Mouse (Mus musculus) heart, embryonic 16.5 days (tissue): ENCODE data around the gene Heatr6. TPM values are rescaled to one million over a fixed set of nuclear protein-coding genes. Genes with fewer than 3 reads are reported as not detected.

Source experiments
- ATAC-seq: fragments of 200-750 bp; cut with Nextera tagmentation; replicated peaks from 2 replicates; pipeline ENCODE4 v1.8.0; 2017; ENCODE audit warnings: moderate number of reproducible peaks; ENCODE audit not compliant: insufficient read depth, low FRiP score; ENCODE audit errors: extremely low read depth
- H3K27ac ChIP-seq: fragments of 300-500 bp; sonication (generic); 2 replicates; pipeline ENCODE4 v1.5.1; 2014; ENCODE audit warnings: mild to moderate bottlenecking, low read length, control low read depth, moderate library complexity
- H3K27me3 ChIP-seq: fragments of 300-500 bp; sonication (generic); 2 replicates; pipeline ENCODE4 v1.6.1; 2014; ENCODE audit warnings: low read length, mixed read lengths; ENCODE audit not compliant: control insufficient read depth, insufficient read depth
- H3K36me3 ChIP-seq: fragments of 300-500 bp; sonication (generic); 2 replicates; pipeline ENCODE4 v1.6.1; 2014; ENCODE audit not compliant: control insufficient read depth, insufficient read depth
- H3K4me1 ChIP-seq: fragments of 300-500 bp; sonication (generic); 2 replicates; pipeline ENCODE4 v1.6.1; 2014; ENCODE audit warnings: low read length, mixed read lengths; ENCODE audit not compliant: control insufficient read depth, insufficient read depth
- H3K4me2 ChIP-seq: fragments of 300-500 bp; sonication (generic); 2 replicates; pipeline ENCODE4 v1.6.1; 2014; ENCODE audit warnings: low read depth, mild to moderate bottlenecking, control low read depth, low read length
- H3K4me3 ChIP-seq: fragments of 300-500 bp; sonication (generic); 2 replicates; pipeline ENCODE4 v1.5.1; 2014; ENCODE audit warnings: mild to moderate bottlenecking, control low read depth, low read length
- H3K9ac ChIP-seq: fragments of 300-500 bp; sonication (generic); 2 replicates; pipeline ENCODE4 v1.6.1; 2014; ENCODE audit warnings: low read length, control low read depth
- H3K9me3 ChIP-seq: fragments of 300-500 bp; sonication (generic); replicated peaks from 2 replicates; pipeline ENCODE4 v1.6.1; 2016; ENCODE audit warnings: low read length; ENCODE audit not compliant: control insufficient read depth
- WGBS: fragments of 180-500 bp; shearing (Covaris S2); extraction: QIAGEN DNeasy Blood & Tissue Kit; methylation state at CpG from one replicate; pipeline ENCODE4 v1.1.7; 2014; 5-methylcytosine and 5-hydroxymethylcytosine counted together
- polyA plus RNA-seq: library from polyadenylated mRNA; unstranded; fragments of >200 nt; fragmentation: Nextera tagmentation; extraction: Ambion mirVana; gene quantifications from 2 replicates; pipeline ENCODE4 v1.2.1, GENCODE M21; 2015

The Heatr6 gene
- polyA plus RNA-seq, 1 experiment from 2014 or later = 13.8 TPM

GRCm38 (mm10) chr11:83743525-83743924 is 10.0 kb upstream of the Heatr6 start:
- H3K9me3 ChIP-seq = no peaks in the 10 kb centered on the region
- H3K4me1 ChIP-seq = no peaks in the 10 kb centered on the region
- H3K9ac ChIP-seq = no peak overlapping the region
- H3K27ac ChIP-seq = no peak overlapping the region
- 71% methylated on average over 3 of the region's 3 CpGs for WGBS
- H3K36me3 ChIP-seq = no peaks in the 10 kb centered on the region
- H3K4me2 ChIP-seq = no peak overlapping the region
- peaks cover 23% of the 10 kb centered on the region for H3K27me3 ChIP-seq
- H3K4me3 ChIP-seq = no peak overlapping the region
- no peak for ATAC-seq

DNA sequence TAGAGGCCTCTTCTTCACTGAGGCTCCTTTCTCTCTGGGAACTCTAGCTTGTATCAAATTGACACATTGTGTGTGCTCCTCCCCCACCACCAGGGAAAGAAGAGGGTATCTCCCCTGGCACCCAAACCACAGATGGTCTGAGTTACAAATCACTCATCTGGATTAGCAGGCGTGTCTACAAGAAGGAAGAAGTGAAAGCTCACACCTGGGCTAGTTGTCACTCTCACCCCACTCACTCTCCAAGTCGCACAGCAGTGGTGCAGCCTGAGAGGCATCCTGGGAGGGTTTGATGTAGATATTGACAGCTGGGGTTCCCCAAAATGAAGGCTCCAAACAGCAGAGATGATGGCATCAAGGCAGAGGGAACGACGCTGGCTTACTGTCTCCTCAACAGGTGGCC is 7.3 kb upstream of the Heatr6 start:
- WGBS = 50% methylated on average over 4 of the region's 4 CpGs
- ATAC-seq = no peak

GRCm38 (mm10) chr11:83746681-83747080 is 6.8 kb upstream of the Heatr6 start, which contains the start of gene Wfdc21:
Gene Wfdc21 (plus strand): TSS chr11:83746940.
- Histone ChIP-seq H3K4me3 (no peak within 1 kb of the TSS), H3K27ac (no peak within 1 kb of the TSS), H3K9ac (no peak within 1 kb of the TSS), H3K4me1 (no peaks in the 10 kb centered on the region), H3K36me3 (no peaks in the 10 kb centered on the region), H3K9me3 (no peaks in the 10 kb centered on the region), H3K4me2 (no peak within 1 kb of the TSS), H3K27me3 (peaks cover 29% of the 10 kb centered on the region)
- 52% methylated on average over 5 of the region's 5 CpGs for WGBS
- no peak for ATAC-seq

More for the DNA sequence above, 7.3 kb upstream of the Heatr6 start:
- Histone ChIP-seq H3K4me1 (no peaks in the 10 kb centered on the region), H3K4me3 (no peak overlapping the region), H3K36me3 (no peaks in the 10 kb centered on the region), H3K4me2 (no peak overlapping the region), H3K9me3 (no peaks in the 10 kb centered on the region), H3K27me3 (peaks cover 27% of the 10 kb centered on the region), H3K27ac (no peak overlapping the region), H3K9ac (no peak overlapping the region)

DNA sequence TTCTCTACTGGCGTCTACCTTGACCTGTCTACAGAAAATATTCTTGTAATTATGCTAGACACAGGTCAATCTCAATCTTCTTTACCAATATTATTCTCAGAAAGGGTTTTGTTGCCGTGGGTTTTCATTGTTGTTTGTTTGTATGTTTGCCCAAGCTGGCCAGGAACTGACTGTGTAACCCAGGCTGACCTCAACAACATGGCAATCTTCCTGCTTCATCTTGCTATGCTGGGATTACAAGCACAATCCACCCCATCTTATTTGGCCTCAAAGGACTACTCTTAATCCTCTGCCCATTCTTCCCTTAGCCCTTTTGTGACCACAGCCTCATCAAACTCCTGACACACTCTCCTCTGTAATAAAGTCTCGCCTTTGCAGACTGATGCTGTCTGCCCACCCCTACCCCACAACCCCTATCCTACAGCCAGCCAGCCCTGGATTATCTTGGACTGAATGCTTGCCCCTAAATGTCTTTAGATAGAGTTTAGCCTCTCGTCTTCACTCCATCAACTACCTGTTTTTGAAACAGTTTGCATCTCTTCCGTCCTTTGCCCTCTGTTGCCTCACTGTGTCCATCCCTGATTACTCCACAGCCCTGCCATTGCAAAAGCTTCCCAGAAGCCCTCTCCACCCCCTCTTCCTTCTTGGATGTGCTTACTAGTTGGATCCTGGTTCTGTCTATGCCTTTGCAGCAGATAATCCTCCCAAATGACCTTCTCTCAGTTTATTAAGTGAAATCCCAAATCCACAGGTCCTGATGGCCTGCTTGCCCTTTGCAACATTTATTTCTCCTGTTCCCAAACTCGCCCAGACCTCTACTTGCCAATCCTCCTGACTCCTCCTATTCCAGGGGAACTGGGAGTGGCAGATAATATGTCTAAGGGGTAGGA is 5.9 kb upstream of the Heatr6 start:
- H3K9ac ChIP-seq = no peak overlapping the region
- no peak overlapping the region for H3K4me3 ChIP-seq
- no peaks in the 10 kb centered on the region; the same call in 1 of the 2 replicates for H3K9me3 ChIP-seq
- H3K36me3 ChIP-seq = no peaks in the 10 kb centered on the region
- WGBS = 60% methylated on average over 6 of the region's 6 CpGs
- H3K27ac ChIP-seq = no peak overlapping the region
- no peak overlapping the region for H3K4me2 ChIP-seq
- ATAC-seq = no peak
- H3K27me3 ChIP-seq = peaks cover 30% of the 10 kb centered on the region
- no peaks in the 10 kb centered on the region for H3K4me1 ChIP-seq

- Histone ChIP-seq H3K36me3 (peaks cover 28% of the 10 kb centered on the region), H3K27ac (peak overlapping the region; percentile 82), H3K9me3 (no peaks in the 10 kb centered on the region; the same call in 1 of the 2 replicates), H3K27me3 (peaks cover 13% of the 10 kb centered on the region), H3K9ac (peak overlapping the region; percentile 92), H3K4me3 (peak overlapping the region; percentile 97), H3K4me1 (peaks cover 8% of the 10 kb centered on the region), H3K4me2 (peak overlapping the region; percentile 88)
- 8% methylated on average over 8 of the region's 8 CpGs for WGBS
- no peak for ATAC-seq
Measured at GRCm38 (mm10) chr11:83754227-83754626, 731 bp downstream of the Heatr6 start.

DNA sequence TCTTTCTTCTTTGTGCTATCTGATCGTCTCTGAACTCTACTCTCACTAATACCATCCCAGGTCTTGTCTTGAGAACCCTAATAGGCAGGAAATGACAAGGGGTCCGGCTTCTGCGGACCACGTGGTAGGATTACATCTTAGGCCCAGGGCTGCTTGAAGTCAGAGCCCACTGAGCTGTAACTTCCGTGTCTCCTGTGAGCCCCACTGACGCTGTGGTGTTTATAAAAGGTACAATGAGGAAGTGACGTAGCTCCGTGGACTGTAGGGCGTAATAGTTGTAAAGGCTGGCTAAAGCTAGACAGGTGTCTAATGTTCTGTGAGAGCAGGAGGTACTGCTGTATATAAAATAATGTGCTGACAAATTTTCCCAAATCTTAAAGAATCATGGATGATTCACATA is 13.8 kb downstream of the Heatr6 start:
- no peak overlapping the region for H3K9ac ChIP-seq
- no peak overlapping the region for H3K4me3 ChIP-seq
- H3K36me3 ChIP-seq = peaks cover 60% of the 10 kb centered on the region
- no peaks in the 10 kb centered on the region for H3K27me3 ChIP-seq
- no peaks in the 10 kb centered on the region; the same call in 1 of the 2 replicates for H3K9me3 ChIP-seq
- H3K27ac ChIP-seq = no peak overlapping the region
- H3K4me2 ChIP-seq = no peak overlapping the region
- no peaks in the 10 kb centered on the region for H3K4me1 ChIP-seq
- ATAC-seq = no peak
- WGBS = 90% methylated on average over 9 of the region's 9 CpGs

DNA sequence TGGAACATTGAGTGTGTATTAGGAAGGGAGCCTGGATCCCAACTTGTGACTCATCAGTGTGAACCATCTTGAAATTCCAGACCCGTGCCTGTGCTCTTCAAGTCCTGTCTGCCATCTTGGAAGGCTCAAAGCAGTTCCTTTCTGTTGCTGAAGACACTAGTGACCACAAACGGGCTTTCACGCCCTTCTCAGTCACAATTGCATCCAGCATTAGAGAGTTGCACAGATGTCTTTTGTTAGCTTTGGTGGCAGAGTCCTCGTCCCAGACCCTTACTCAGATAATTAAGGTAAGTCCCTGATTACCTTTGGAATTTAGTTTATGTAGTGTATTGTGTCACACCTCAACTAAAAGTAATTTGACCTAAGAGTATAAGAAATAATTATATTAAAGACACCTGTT is 15.5 kb downstream of the Heatr6 start:
- ATAC-seq = no peak

DNA sequence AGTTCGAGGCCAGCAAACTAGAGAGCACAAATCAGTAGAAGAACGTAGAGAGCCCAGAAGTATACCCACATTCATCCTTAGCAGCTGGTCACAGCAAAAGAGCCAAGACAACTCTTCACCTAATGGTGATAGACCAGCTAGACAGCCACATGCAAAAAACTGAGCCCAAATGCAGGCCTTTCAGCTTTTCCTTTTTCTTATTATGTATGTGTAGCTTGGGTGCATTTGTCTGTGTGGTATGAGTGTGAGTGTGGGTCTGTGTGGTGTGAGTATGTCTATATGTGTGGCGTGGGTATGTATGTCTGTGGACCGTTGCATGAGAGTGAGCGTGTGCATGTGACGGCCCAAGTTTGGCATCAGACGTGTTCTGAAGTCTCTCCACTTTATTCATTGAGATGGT is 17.5 kb downstream of the Heatr6 start:
- Histone ChIP-seq H3K27ac (no peak overlapping the region), H3K9me3 (no peaks in the 10 kb centered on the region), H3K4me3 (no peak overlapping the region), H3K4me2 (no peak overlapping the region), H3K27me3 (no peaks in the 10 kb centered on the region), H3K9ac (no peak overlapping the region), H3K4me1 (no peaks in the 10 kb centered on the region), H3K36me3 (peaks cover 61% of the 10 kb centered on the region)
- 92% methylated on average over 7 of the region's 7 CpGs for WGBS
- no peak for ATAC-seq

More for the DNA sequence above, 15.5 kb downstream of the Heatr6 start:
- 91% methylated on average over 4 of the region's 4 CpGs for WGBS
- no peaks in the 10 kb centered on the region for H3K4me1 ChIP-seq
- H3K27ac ChIP-seq = no peak overlapping the region
- no peak overlapping the region for H3K9ac ChIP-seq
- H3K4me3 ChIP-seq = no peak overlapping the region
- no peak overlapping the region for H3K4me2 ChIP-seq
- no peaks in the 10 kb centered on the region for H3K27me3 ChIP-seq
- no peaks in the 10 kb centered on the region for H3K9me3 ChIP-seq
- H3K36me3 ChIP-seq = peaks cover 58% of the 10 kb centered on the region

DNA sequence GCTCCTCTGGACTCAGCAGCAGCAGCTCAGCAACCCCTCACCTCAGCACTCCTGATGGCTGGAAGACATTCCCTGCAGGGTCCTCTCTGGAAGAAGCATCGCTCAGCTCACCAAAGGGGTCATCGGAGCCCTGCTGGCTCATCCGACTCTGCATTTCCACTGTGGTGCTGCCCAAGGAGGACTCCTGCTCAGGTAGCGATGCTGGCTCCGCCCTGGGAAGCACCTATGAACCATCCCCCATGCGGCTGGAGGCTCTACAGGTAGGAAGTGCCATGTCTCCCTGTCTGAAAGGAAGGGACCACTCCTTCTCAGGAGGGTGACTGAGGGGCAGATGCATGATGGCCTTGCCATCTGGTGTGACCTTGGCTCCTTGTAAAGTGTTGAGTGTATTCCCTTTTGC is 18.8 kb downstream of the Heatr6 start:
- Histone ChIP-seq H3K4me1 (no peaks in the 10 kb centered on the region), H3K4me3 (no peak overlapping the region), H3K9me3 (no peaks in the 10 kb centered on the region), H3K36me3 (peaks cover 59% of the 10 kb centered on the region), H3K27ac (no peak overlapping the region), H3K9ac (no peak overlapping the region), H3K27me3 (no peaks in the 10 kb centered on the region), H3K4me2 (no peak overlapping the region)
- ATAC-seq = no peak
- 96% methylated on average over 6 of the region's 6 CpGs for WGBS
